Mouse (Mus musculus) left cerebral cortex, adult 18-20 months (tissue): ENCODE data around the gene Zfp991. TPM values are rescaled to one million over a fixed set of nuclear protein-coding genes. Genes with fewer than 3 reads are reported as not detected.
A peak's percentile ranks its signal among the peaks of the same experiment; 100 is the strongest.
"Not testable (repeated sequence)": the region's sequence is repeated elsewhere in the genome, so short reads cannot be mapped to it uniquely, and the experiment has no call there.

ENCODE experiments used
- DNase-seq, 2 experiments: peaks; one replicate each; pipeline ENCODE4 v3.0.0; 2021 to 2022; ENCODE audit warnings: low spot score in 2 of 2, mixed read lengths in 1 of 2
- total RNA-seq, 2 experiments: library from RNA; stranded (reverse); gene quantifications; 2 replicates each; pipeline ENCODE4 v1.2.3; 2021

Zfp991 gene
- total RNA-seq, 2 experiments from 2014 or later: 7.6 to 8.3 TPM

DNA sequence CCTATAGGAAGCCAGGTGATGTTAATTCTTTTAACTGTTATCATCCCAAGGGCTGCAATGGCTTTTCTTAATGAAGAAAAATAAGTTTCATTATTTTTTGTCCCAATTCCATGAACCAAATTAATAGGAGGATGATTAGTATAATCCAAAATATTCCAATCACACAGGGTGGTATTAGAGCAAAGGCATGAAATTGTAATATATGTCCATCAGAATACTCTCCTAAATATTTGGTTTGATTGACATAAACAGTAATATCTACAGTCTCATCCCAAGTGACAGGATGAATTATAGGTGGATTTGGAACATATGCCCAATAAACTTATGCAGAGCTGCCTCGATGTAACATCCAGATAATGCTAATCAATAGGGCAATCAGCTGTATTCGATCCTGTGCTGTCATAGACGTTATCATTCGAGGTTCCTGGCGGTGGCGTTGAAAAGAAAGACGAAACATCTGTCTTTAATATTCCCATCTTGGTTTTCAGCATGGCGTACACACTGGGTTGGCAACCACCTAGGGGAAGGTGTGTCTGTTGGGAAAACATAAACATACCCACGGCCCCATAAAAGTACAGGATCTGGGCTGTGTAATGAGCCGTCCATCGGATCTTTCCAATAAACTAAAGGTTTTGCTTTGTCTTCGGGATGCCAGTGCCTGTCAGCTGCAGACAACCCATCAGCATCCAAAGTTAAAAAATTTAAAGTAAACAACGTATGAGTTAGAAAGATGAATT lies 50.3 kb downstream of the Zfp991 start:
- not testable (repeated sequence) for DNase-seq

DNA sequence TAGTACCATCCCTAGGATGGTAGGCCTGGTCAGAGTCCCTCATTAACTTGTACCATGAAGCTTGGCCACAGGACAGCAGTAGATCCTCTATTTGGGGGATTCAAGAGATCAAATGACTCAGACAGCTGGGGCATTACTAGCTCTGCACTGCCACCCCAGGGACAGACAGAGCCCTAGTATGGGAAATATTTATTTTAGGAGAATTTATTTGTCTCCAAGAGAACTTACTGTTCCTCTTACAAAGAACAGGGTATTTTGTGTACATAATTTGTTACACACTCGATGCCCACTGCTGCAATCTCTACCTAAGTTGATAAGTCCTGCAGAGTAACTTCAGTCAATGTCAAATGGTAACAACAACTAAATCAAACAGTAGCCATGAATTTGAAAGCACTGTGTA lies 55.0 kb downstream of the Zfp991 start:
- not testable (repeated sequence) for DNase-seq

DNA sequence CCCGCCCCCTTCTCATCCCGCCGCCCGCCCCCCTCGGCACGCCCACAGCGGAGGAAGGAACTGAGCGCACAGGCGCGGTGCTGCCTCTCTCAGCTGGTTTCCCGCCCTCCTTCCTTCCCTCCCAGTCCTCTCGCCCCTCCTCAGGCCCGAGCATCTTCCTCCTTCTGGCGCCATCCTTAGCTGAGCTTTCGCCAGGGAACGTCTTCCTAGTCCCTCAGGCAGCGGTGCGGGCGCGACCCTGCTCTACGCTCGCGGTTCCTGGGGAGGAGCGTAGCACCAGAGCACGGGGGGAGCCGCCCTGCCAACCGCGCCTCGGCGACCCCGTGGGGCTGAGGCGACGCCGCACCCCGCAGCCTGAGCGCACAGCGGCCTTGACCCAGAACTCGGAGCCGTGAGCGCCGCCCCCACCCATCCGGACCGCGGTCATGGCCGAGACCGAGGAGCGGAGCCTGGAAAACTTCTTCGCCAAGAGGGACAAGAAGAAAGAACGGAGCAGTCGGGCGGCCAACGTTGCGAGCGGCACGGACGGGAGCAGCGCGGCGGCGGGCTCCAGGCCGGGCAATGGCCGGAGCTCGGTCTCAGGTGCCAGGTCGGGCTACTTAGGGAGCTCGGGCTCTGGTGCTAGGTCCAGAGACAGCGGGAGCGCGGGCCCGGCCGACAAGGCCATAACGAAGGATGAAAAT lies 55.6 kb downstream of the Zfp991 start:
- not testable (repeated sequence) for DNase-seq

DNA sequence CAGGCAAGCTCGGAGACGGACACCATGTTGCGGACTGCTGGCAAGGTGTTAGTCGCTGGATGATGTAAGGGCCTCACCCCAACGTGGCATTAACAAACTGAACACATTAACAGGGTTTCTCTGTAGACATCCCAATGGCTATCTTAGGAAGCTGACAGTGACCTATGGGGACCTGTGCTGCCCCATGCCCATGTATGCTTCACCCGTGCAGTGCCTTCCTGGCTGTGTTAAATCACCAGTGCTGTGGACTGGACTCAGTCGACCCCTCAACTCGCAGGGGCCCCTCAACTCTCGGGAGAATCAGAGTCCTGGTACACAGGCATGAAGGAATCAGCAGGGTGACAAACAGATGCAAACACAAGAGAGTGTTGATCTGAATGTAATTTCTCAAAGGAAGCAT lies 63.3 kb downstream of the Zfp991 start:
- DNase-seq: not testable (repeated sequence)

DNA sequence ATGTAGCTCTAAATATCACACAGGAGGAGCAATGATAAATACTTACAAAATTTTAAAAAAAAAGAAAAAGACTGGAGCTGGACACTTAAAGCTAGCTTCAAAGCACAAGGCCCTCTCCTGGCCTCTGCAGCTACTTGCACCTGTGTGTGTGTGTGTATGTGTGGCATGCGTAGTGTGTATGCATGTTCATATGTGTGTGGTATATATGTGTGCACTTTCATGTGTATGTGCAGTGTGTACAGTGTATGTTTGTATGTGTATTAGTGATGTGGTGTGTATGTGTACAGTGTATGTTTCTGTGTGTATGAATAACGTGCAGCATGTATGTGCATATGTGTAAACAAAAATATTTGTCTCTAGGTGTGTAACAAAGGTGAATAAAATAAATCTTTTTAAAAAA lies 65.4 kb downstream of the Zfp991 start:
- DNase-seq: not testable (repeated sequence)

DNA sequence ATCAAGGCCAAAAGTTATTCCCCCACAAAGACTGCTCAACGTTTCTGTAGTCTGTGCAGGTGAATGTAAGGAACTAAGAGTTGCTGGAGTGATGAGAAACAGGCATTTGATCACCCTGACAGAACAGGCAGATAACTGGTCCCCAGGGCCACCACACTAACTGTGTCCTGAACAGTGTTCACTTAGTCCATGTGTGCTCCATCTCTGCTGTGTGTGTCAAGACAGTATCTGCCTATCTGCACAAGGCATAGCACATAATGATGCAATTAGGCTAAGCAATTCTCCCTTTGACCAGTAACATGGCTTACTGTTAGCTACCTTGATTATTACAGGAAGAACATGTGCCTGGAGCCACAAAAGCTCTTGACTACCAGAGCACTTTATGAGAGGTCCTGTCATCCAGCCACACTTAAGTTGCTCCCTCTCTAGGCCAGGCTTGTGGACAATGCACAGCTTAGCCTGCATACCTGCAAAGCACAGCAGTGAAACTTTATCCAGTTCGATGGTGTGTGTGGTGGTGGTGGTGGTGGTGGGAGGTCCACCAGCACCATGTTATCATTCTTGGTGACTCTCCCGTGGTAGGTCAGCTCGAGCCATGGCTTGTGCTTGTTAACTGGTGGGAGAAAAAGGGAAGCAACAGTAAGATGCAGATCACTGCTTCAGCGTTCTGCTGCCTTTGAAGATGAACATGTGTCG lies 67.4 kb downstream of the Zfp991 start:
- DNase-seq: not testable (repeated sequence)

DNA sequence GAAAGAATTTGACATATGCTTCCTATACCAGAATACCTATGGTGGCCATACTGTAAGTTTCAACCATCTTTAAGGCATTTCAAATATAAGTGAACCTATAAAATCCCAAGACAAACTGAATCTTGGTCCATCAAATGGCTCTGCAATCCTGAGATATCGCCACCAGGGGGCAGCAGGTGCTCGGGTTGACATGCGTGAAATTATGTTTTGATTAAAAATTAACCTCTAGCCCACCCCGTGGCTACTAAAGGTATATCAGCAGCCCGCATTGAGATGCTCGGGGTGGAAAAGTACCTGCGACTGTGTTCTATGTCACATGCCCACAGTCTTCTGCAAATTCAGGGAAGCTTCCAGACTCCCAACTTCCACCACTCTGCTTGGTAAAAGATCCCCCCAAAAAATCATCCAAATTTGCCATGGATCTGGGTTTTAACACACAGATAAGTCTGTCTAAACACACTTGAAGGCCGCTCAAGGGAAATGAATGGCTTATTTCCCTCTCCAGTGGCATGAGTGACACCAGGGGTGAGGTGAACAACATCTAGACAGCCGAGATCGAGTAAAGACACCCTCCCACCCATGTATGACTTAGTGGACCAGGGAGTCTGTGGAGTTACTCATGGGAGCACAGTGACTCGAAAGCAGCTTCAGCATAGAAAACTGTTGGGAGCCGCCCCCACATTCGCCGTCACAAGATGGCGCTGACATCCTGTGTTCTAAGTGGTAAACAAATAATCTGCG lies 70.3 kb downstream of the Zfp991 start:
- DNase-seq: not testable (repeated sequence)

DNA sequence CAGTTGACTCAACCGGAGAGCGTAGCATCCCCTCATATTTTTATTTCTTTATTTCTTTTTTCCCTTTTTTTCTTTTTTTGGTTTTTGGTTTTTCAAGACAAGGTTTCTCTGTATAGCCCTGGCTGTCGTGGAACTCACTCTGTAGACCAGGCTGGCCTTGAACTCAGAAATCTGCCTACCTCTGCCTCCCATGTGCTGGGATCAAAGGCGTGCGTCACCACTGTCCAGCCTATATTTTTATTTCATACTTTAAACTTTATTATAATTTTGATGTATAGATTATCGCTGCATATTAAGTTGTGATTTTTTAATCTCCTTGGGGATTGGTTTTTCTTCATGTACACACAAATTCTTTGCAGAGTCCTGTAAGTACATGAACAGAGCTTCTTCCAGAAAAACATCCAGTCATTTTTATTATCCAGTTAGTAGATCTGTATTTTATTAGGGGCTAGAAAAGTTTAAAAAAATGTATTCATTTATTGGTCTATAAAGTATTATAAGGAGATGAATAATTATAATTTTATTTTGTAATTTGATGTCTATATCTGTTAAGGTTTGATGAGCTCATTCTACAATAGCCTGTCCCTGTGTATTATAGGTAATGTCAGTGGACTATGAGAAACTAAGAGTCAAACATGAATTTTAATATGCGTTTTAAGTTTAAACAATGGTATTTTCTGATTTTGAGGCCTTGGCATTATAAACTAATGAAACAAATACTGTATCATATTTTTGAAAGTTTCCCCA lies 80.5 kb downstream of the Zfp991 start:
- not testable (repeated sequence) for DNase-seq

DNA sequence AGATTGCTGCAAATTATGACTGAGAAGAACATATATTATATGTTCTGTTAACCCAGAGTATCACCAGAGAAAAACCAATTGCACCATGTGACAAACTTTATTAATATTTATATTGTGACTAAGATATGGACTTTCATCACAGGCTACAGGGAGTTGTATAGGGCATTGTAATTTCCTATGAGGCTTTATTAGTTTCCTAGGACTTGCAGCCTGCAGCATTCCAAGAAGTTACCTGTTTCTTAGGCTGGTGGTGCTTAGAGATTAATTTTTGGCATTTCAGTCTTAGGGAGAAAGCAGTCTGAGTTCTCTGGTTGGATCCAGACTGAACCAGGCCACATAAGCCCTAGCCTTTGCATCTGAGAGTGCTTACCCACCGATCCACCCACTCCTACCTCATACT lies 82.4 kb downstream of the Zfp991 start:
- DNase-seq: not testable (repeated sequence)

DNA sequence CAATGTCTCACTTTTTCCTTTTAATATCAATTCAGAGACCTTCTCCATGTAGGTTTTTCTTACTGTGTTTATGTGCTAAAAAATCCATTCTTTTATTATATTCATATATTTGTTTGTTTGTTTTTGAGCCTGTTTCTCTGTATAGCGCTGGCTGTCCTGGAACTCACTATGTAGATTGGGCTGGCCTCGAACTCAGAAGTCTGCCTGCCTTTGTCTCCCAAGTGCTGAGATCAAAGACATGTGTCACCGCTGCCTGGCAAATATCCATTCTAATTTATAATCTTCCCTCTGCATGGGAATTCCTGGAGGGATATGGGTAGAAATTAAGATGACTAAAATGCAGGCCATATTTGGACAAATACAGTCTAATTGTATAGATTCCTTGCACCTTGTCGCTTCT lies 85.8 kb downstream of the Zfp991 start:
- not testable (repeated sequence) for DNase-seq

DNA sequence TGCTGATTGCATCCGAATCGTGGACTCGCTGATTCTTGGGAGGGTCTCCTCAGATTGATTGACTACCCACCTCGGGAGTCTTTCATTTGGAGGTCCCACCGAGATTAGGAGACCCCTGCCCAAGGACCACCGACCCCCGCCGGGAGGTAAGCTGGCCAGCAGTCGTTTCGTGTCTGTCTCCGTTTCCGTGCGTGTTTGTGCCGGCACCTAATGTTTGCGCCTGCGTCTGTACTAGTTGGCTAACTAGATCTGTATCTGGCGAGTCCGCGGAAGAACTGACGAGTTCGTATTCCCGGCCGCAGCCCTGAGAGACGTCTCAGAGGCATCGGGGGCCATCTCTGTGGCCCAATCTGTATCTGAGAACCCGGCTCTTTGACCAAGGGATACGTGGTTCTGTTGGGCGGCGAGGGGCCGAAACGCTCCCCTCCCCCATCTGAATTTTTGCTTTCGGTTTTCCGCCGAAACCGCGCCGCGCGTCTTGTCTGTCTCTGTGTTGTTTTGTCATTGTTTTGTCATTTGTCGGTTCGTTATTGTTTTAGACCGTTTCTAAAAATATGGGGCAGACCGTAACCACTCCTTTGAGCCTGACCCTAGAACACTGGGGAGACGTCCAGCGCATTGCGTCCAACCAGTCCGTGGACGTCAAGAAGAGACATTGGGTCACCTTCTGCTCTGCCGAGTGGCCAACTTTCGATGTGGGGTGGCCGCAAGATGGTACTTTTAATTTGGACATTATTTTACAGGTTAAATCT lies 87.7 kb downstream of the Zfp991 start:
- not testable (repeated sequence) for DNase-seq

DNA sequence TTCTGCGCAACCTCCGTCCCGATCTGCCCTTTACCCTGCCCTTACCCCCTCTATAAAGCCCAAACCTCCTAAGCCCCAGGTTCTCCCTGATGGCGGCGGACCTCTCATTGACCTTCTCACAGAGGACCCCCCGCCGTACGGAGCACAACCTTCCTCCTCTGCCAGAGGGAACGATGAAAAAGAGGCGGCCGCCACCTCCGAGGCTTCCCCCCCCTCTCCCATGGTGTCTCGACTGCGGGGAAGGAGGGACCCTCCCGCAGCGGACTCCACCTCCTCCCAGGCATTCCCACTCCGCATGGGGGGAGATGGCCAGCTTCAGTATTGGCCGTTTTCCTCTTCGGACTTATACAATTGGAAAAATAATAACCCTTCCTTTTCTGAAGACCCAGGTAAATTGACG lies 88.4 kb downstream of the Zfp991 start:
- not testable (repeated sequence) for DNase-seq

DNA sequence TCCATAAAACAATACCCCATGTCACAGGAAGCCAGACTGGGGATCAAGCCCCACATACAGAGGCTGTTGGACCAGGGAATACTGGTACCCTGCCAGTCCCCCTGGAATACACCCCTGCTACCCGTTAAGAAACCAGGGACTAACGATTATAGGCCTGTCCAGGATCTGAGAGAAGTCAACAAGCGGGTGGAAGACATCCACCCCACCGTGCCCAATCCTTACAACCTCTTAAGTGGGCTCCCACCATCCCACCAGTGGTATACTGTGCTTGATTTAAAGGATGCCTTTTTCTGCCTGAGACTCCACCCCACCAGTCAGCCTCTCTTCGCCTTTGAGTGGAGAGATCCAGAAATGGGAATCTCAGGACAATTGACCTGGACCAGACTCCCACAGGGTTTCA lies 90.2 kb downstream of the Zfp991 start:
- peak in 1 of 2 experiments; percentile 9 for DNase-seq

DNA sequence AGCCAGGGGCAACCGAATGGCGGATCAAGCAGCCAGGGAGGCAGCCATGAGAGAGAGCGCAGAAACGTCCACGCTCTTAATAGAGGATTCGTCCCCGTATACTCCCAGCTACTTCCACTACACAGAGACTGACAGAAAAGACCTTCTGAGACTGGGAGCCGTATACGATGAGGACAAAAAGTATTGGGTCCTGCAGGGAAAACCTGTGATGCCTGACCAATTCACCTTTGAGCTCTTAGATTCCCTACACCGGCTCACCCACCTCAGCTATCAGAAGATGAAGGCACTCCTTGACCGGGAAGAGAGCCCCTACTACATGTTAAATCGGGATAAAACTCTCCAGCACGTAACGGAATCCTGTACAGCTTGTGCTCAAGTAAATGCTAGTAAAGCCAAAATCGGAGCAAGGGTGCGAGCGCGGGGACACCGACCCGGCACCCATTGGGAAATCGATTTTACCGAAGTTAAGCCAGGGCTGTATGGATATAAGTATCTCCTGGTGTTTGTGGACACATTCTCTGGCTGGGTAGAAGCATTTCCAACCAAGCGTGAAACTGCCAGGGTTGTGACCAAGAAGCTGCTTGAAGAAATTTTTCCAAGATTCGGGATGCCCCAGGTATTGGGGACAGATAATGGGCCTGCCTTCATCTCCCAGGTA lies 92.1 kb downstream of the Zfp991 start:
- not testable (repeated sequence) for DNase-seq

DNA sequence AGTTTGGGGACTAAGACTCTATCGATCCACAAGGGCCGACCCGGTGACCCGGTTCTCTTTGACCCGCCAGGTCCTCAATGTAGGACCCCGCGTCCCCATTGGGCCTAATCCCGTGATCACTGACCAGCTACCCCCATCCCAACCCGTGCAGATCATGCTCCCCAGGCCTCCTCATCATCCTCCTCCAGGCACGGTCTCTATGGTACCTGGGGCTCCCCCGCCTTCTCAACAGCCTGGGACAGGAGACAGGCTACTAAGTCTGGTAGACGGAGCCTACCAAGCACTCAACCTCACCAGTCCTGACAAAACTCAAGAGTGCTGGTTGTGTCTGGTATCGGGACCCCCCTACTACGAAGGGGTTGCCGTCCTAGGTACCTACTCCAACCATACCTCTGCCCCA lies 93.8 kb downstream of the Zfp991 start:
- DNase-seq: not testable (repeated sequence)

DNA sequence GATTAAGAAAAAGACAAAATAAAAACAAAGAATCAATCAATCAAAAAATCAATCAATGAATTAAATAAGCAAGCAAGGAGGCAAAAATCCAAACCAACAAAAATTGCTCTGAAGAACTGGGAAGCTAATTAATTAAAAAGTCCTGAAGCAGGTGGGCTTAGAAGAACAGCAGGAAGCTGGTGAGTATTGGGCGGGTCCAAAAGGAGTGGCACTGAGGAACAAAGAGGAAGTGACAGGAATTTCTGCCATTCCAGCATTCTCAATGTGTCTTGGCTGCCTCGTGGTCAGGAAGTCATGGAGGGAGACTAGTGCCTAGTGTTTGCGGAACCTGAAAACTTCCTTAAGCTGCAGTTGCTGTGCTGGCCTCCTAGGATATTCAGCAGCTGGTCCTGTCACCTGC lies 98.2 kb downstream of the Zfp991 start:
- not testable (repeated sequence) for DNase-seq
